Mouse (Mus musculus) embryonic facial prominence, embryonic 14.5 days (tissue): ENCODE results near the gene Sult4a1. TPM values are rescaled to one million over a fixed set of nuclear protein-coding genes. Genes with fewer than 3 reads are reported as not detected.

Source experiments
- ATAC-seq: fragments of 200-750 bp; cut with Nextera tagmentation; 2 replicates; pipeline ENCODE4 v1.8.0; 2017; ENCODE audit warnings: low read depth, moderate number of reproducible peaks, moderate TSS enrichment
- DNase-seq: peaks from one replicate; pipeline ENCODE4 v3.0.0-alpha.2; 2015; ENCODE audit warnings: low spot score
- H3K27ac ChIP-seq: fragments of 300-500 bp; sonication (generic); replicated peaks from 2 replicates; pipeline ENCODE4 v1.5.1; 2014; ENCODE audit warnings: low read depth, mild to moderate bottlenecking, low read length, moderate library complexity
- H3K27me3 ChIP-seq: fragments of 300-500 bp; sonication (generic); replicated peaks from 2 replicates; pipeline ENCODE4 v1.6.1; 2014; ENCODE audit warnings: low read length; ENCODE audit not compliant: control insufficient read depth, insufficient read depth
- H3K36me3 ChIP-seq: fragments of 300-500 bp; sonication (generic); 2 replicates; pipeline ENCODE4 v1.6.1; 2014; ENCODE audit warnings: low read length, mixed read lengths; ENCODE audit not compliant: control insufficient read depth, insufficient read depth
- H3K4me1 ChIP-seq: fragments of 300-500 bp; sonication (generic); 2 replicates; pipeline ENCODE4 v1.6.1; 2014; ENCODE audit warnings: antibody characterized with exemption, low read length; ENCODE audit not compliant: control insufficient read depth, insufficient read depth
- H3K4me2 ChIP-seq: fragments of 300-500 bp; sonication (generic); 2 replicates; pipeline ENCODE4 v1.6.1; 2014; ENCODE audit warnings: low read depth, mild to moderate bottlenecking, low read length, moderate library complexity, mixed read lengths
- H3K4me3 ChIP-seq: fragments of 300-500 bp; sonication (generic); 2 replicates; pipeline ENCODE4 v1.5.1; 2014; ENCODE audit warnings: low read depth, mild to moderate bottlenecking, low read length
- H3K9ac ChIP-seq: fragments of 300-500 bp; sonication (generic); 2 replicates; pipeline ENCODE4 v1.6.1; 2014; ENCODE audit warnings: low read depth, mild to moderate bottlenecking, low read length, moderate library complexity, mixed read lengths
- H3K9me3 ChIP-seq: fragments of 300-500 bp; sonication (generic); 2 replicates; pipeline ENCODE4 v1.6.1; 2016; ENCODE audit warnings: low read length; ENCODE audit not compliant: control insufficient read depth
- WGBS: fragments of 180-500 bp; shearing (Covaris S2); extraction: QIAGEN DNeasy Blood & Tissue Kit; methylation state at CpG from one replicate; pipeline ENCODE4 v1.1.7; 2014; 5-methylcytosine and 5-hydroxymethylcytosine counted together
- polyA plus RNA-seq: library from polyadenylated mRNA; unstranded; fragments of >200 nt; fragmentation: Nextera tagmentation; extraction: Ambion mirVana; gene quantifications from 2 replicates; pipeline ENCODE4 v1.2.1, GENCODE M21; 2014

Gene Sult4a1
- polyA plus RNA-seq, 1 experiment from 2014 or later = 8.8 TPM

GRCm38 (mm10) chr15:84070116-84070676 is 35.4 kb downstream of the Sult4a1 start:
- H3K9me3 ChIP-seq = no peaks in the 10 kb centered on the region; the same call in 1 of the 2 replicates
- peak overlapping the region; percentile 11; the same call in 1 of the 2 replicates for H3K4me2 ChIP-seq
- H3K36me3 ChIP-seq = no peaks in the 10 kb centered on the region
- no peak overlapping the region for H3K9ac ChIP-seq
- no peaks in the 10 kb centered on the region; the same call in none of the 2 replicates for H3K4me1 ChIP-seq
- peaks cover 46% of the 10 kb centered on the region for H3K27me3 ChIP-seq
- 1% methylated on average over 13 of the region's 13 CpGs for WGBS
- DNase-seq (peak; percentile 48), ATAC-seq (no peak)
- H3K4me3 ChIP-seq = no peak overlapping the region
- no peak overlapping the region for H3K27ac ChIP-seq

DNA sequence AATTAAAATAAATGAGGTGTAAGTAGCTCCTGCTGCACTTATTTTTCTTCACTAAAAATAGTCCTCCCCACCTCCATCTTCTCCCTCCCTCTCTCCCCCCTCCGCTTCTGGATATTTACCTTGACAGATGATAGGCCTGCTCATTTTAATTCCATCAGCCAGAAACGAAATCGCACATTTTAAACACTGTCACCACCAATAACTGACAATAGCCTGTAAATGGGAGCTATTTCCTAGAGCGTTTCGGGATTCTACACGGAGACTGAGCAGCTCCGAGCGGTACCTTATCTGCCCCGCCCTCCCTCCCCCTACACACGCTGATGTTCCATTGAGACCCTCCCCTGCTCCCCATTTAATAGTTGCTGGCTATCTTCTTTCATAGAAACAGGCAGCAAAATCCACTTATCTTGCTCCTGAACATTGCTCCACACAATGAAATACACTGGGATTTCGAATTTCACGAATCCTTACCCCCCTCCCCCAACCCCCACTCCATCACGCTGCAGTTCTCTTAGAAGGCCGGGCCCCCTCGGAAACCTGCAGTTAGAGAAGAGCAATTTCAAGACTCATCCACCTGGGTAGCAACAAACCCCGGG is 36.0 kb downstream of the Sult4a1 start:
- Histone ChIP-seq H3K36me3 (no peaks in the 10 kb centered on the region), H3K4me2 (peak overlapping the region; percentile 11; the same call in 1 of the 2 replicates), H3K27ac (no peak overlapping the region), H3K9ac (no peak overlapping the region), H3K9me3 (no peaks in the 10 kb centered on the region; the same call in 1 of the 2 replicates), H3K4me3 (no peak overlapping the region), H3K27me3 (peaks cover 48% of the 10 kb centered on the region), H3K4me1 (peaks cover 4% of the 10 kb centered on the region)
- 7% methylated on average over 16 of the region's 16 CpGs for WGBS
- no peak for DNase-seq
- no peak for ATAC-seq

GRCm38 (mm10) chr15:84065701-84066100 is 39.9 kb downstream of the Sult4a1 start:
- Histone ChIP-seq H3K9me3 (peaks cover 5% of the 10 kb centered on the region; the same call in 1 of the 2 replicates), H3K27me3 (peaks cover 32% of the 10 kb centered on the region), H3K4me1 (peaks cover 4% of the 10 kb centered on the region), H3K9ac (no peak overlapping the region), H3K4me2 (no peak overlapping the region), H3K36me3 (no peaks in the 10 kb centered on the region), H3K27ac (no peak overlapping the region), H3K4me3 (no peak overlapping the region)
- no peak for DNase-seq
- ATAC-seq = no peak
- 68% methylated on average over 4 of the region's 4 CpGs for WGBS

DNA sequence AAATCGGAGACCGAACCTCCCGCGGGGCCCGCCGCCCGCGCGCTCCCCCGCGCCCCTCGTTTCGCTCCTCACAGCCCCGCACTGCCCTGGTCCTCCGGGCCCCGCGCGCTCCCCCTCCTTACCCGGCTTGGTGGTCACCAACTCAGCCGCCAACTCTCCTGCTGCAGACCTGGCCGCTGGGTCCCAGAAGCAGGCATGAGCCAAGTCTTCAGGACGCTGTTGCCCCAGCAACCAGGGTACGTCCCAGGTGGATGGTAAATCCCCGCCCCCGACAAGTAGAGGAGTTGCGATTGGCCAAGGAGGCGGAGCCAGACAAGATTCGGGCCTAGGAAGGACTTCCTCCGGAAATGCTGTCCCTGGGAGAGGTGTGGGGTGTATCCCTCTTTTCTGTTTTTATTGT is 40.4 kb downstream of the Sult4a1 start, which contains the start of gene Efcab6:
Gene Efcab6 (minus strand): TSS at position 240 of the 400 bp plus-strand sequence.
- ATAC-seq (peak; percentile 77), DNase-seq (peak; percentile 64)
- Histone ChIP-seq H3K4me3 (peak within 1 kb of the TSS; percentile 33), H3K9me3 (peaks cover 5% of the 10 kb centered on the region; the same call in 1 of the 2 replicates), H3K4me2 (peak within 1 kb of the TSS; percentile 54), H3K9ac (no peak within 1 kb of the TSS), H3K27ac (no peak within 1 kb of the TSS), H3K4me1 (peaks cover 4% of the 10 kb centered on the region), H3K36me3 (no peaks in the 10 kb centered on the region), H3K27me3 (peaks cover 29% of the 10 kb centered on the region)
- WGBS = 2% methylated on average over 20 of the region's 29 CpGs

GRCm38 (mm10) chr15:84058841-84059240 is 46.7 kb downstream of the Sult4a1 start:
- Histone ChIP-seq H3K9ac (no peak overlapping the region), H3K4me3 (no peak overlapping the region), H3K36me3 (no peaks in the 10 kb centered on the region), H3K4me1 (no peaks in the 10 kb centered on the region), H3K27ac (no peak overlapping the region), H3K9me3 (0 out of 2 replicates have a peak, but pooled peaks cover 3% of the 10 kb centered on the region), H3K27me3 (no peaks in the 10 kb centered on the region), H3K4me2 (no peak overlapping the region)
- ATAC-seq (no peak), DNase-seq (no peak)
- WGBS = 81% methylated on average over 6 of the region's 6 CpGs

- H3K4me1 ChIP-seq = no peaks in the 10 kb centered on the region
- H3K27me3 ChIP-seq = no peaks in the 10 kb centered on the region
- H3K9me3 ChIP-seq = no peaks in the 10 kb centered on the region
- ATAC-seq (no peak), DNase-seq (no peak)
- H3K9ac ChIP-seq = no peak overlapping the region
- no peak overlapping the region for H3K27ac ChIP-seq
- 62% methylated on average over 5 of the region's 5 CpGs for WGBS
- H3K4me3 ChIP-seq = no peak overlapping the region
- H3K36me3 ChIP-seq = no peaks in the 10 kb centered on the region
- H3K4me2 ChIP-seq = no peak overlapping the region
Observed at GRCm38 (mm10) chr15:84056083-84056482, 49.5 kb downstream of the Sult4a1 start.

- WGBS = 40% methylated on average over 9 of the region's 9 CpGs
- Histone ChIP-seq H3K27ac (no peak overlapping the region), H3K9me3 (no peaks in the 10 kb centered on the region), H3K4me1 (no peaks in the 10 kb centered on the region), H3K4me3 (no peak overlapping the region), H3K36me3 (no peaks in the 10 kb centered on the region), H3K27me3 (no peaks in the 10 kb centered on the region), H3K4me2 (no peak overlapping the region), H3K9ac (no peak overlapping the region)
- DNase-seq (peak; percentile 87), ATAC-seq (peak; percentile 68)
Observed at GRCm38 (mm10) chr15:84053859-84054258, 51.7 kb downstream of the Sult4a1 start.

- DNase-seq = no peak
- no peak overlapping the region for H3K27ac ChIP-seq
Observed at GRCm38 (mm10) chr15:84053240-84053639, 52.3 kb downstream of the Sult4a1 start.

DNA sequence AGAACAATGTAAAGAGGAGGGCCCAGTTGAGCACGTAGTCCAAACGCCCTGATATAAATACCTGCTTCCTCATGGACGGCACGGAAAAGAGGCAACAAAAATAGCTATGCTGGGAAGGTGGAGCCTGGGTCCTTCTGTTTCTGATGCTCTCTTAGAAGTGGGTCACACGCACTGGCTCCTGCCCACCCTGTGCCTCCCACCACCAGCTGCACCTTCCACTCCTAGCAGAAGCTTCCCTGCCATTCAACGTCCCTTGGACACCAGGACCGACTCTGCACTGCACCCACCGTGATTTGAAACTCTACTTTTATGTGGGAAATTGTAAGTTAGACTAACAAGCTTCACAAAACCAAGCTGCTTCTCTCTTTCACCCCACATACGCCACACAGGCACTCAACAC is 53.2 kb downstream of the Sult4a1 start:
- no peak overlapping the region for H3K4me2 ChIP-seq
- 81% methylated on average over 9 of the region's 9 CpGs for WGBS
- ATAC-seq (no peak), DNase-seq (no peak)
- no peak overlapping the region for H3K27ac ChIP-seq
- H3K4me3 ChIP-seq = no peak overlapping the region
- no peaks in the 10 kb centered on the region for H3K4me1 ChIP-seq
- H3K27me3 ChIP-seq = no peaks in the 10 kb centered on the region
- H3K9ac ChIP-seq = no peak overlapping the region
- H3K9me3 ChIP-seq = no peaks in the 10 kb centered on the region
- H3K36me3 ChIP-seq = no peaks in the 10 kb centered on the region

More at GRCm38 (mm10) chr15:84053240-84053639, 52.3 kb downstream of the Sult4a1 start:
- H3K36me3 ChIP-seq = no peaks in the 10 kb centered on the region
- no peak overlapping the region for H3K4me3 ChIP-seq
- no peak overlapping the region for H3K4me2 ChIP-seq
- WGBS = 93% methylated on average over 4 of the region's 4 CpGs
- H3K27me3 ChIP-seq = no peaks in the 10 kb centered on the region
- no peaks in the 10 kb centered on the region for H3K9me3 ChIP-seq
- ATAC-seq = no peak
- H3K9ac ChIP-seq = no peak overlapping the region
- H3K4me1 ChIP-seq = no peaks in the 10 kb centered on the region
